Mouse (Mus musculus): ENCODE results near the gene Psmg1. TPM values are rescaled to one million over a fixed set of nuclear protein-coding genes. Genes with fewer than 3 reads are reported as not detected.
A peak's percentile ranks its signal among the peaks of the same experiment; 100 is the strongest.

Gene Psmg1
- polyA plus RNA-seq, 1 experiment from 2014 or later = 75.8 TPM

- H3K27ac ChIP-seq (ENCODE audit: low read length) = no peak overlapping the region
- H3K4me3 ChIP-seq (ENCODE audit: low read length) = no peak overlapping the region
- no peaks in the 10 kb centered on the region for H3K27me3 ChIP-seq (ENCODE audit: control insufficient read depth, insufficient read depth, low read length)
- 97% methylated on average over 2 of the region's 2 CpGs for WGBS
- no peak overlapping the region for H3K4me2 ChIP-seq (ENCODE audit: low read depth, low read length)
- H3K36me3 ChIP-seq (ENCODE audit: control insufficient read depth, insufficient read depth) = no peaks in the 10 kb centered on the region
- no peak for ATAC-seq (replicated peaks; ENCODE audit: extremely low read depth, insufficient read depth, low FRiP score)
- H3K9ac ChIP-seq (ENCODE audit: low read length) = no peak overlapping the region
- H3K4me1 ChIP-seq (ENCODE audit: control insufficient read depth, insufficient read depth, low read length) = no peaks in the 10 kb centered on the region
- no peaks in the 10 kb centered on the region for H3K9me3 ChIP-seq (replicated peaks; ENCODE audit: control insufficient read depth, low read length)
Observed at GRCm38 (mm10) chr16:95951471-95951870, 39.3 kb downstream of the Psmg1 start.

- Histone ChIP-seq H3K9me3 (replicated peaks; ENCODE audit: control insufficient read depth, low read length) (no peaks in the 10 kb centered on the region), H3K9ac (ENCODE audit: low read length) (peak overlapping the region; percentile 46), H3K27me3 (ENCODE audit: control insufficient read depth, insufficient read depth, low read length) (no peaks in the 10 kb centered on the region), H3K4me3 (ENCODE audit: low read length) (0 out of 2 replicates have a peak overlapping the region, but pooled peaks have one; percentile 14), H3K4me2 (ENCODE audit: low read depth, low read length) (peak overlapping the region; percentile 46), H3K27ac (ENCODE audit: low read length) (no peak overlapping the region; the same call in 1 of the 2 replicates), H3K4me1 (ENCODE audit: control insufficient read depth, insufficient read depth, low read length) (peaks cover 3% of the 10 kb centered on the region), H3K36me3 (ENCODE audit: control insufficient read depth, insufficient read depth) (no peaks in the 10 kb centered on the region)
- ATAC-seq (replicated peaks; ENCODE audit: extremely low read depth, insufficient read depth, low FRiP score) = peak; percentile 69
- WGBS = 23% methylated on average over 20 of the region's 20 CpGs
Observed at GRCm38 (mm10) chr16:95945389-95946311, 45.1 kb downstream of the Psmg1 start.

DNA sequence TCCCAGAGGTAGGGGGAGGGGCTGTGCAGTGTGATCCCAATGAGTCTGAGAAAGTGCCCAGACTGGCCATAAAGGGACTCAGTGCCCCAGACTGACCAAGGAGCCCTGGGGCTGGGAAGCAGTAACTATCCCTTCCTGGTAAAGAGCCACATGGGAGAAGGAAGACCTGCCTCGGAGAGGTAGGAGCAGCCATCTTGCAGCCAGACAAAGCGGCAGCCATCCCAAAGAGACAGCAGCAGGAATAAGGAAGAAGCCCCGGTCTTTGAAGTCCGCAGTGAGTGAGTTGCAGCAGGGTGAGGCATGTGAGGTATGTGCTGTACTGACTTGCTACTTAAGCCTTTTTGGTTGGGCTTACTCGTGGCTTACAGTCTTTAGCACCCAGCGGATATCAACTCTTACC, 47.6 kb downstream of the Psmg1 start:
- Histone ChIP-seq H3K27ac (ENCODE audit: low read length) (no peak overlapping the region), H3K4me3 (ENCODE audit: low read length) (no peak overlapping the region), H3K27me3 (ENCODE audit: control insufficient read depth, insufficient read depth, low read length) (no peaks in the 10 kb centered on the region), H3K4me2 (ENCODE audit: low read depth, low read length) (no peak overlapping the region), H3K4me1 (ENCODE audit: control insufficient read depth, insufficient read depth, low read length) (peaks cover 3% of the 10 kb centered on the region), H3K9me3 (replicated peaks; ENCODE audit: control insufficient read depth, low read length) (peaks cover 2% of the 10 kb centered on the region), H3K36me3 (ENCODE audit: control insufficient read depth, insufficient read depth) (no peaks in the 10 kb centered on the region), H3K9ac (ENCODE audit: low read length) (no peak overlapping the region)
- WGBS = 63% methylated on average over 6 of the region's 6 CpGs
- ATAC-seq (replicated peaks; ENCODE audit: extremely low read depth, insufficient read depth, low FRiP score) = no peak

- peaks cover 3% of the 10 kb centered on the region for H3K4me1 ChIP-seq (ENCODE audit: control insufficient read depth, insufficient read depth, low read length)
- peaks cover 14% of the 10 kb centered on the region for H3K9me3 ChIP-seq (replicated peaks; ENCODE audit: control insufficient read depth, low read length)
- H3K4me2 ChIP-seq (ENCODE audit: low read depth, low read length) = no peak overlapping the region
- no peaks in the 10 kb centered on the region for H3K36me3 ChIP-seq (ENCODE audit: control insufficient read depth, insufficient read depth)
- no peaks in the 10 kb centered on the region for H3K27me3 ChIP-seq (ENCODE audit: control insufficient read depth, insufficient read depth, low read length)
- no peak overlapping the region for H3K27ac ChIP-seq (ENCODE audit: low read length)
- ATAC-seq (replicated peaks; ENCODE audit: extremely low read depth, insufficient read depth, low FRiP score) = no peak
- 81% methylated on average over 5 of the region's 5 CpGs for WGBS
- no peak overlapping the region for H3K4me3 ChIP-seq (ENCODE audit: low read length)
- H3K9ac ChIP-seq (ENCODE audit: low read length) = no peak overlapping the region
Observed at GRCm38 (mm10) chr16:95941575-95941974, 49.2 kb downstream of the Psmg1 start.

GRCm38 (mm10) chr16:95935495-95935961, 55.2 kb downstream of the Psmg1 start:
- H3K27me3 ChIP-seq (ENCODE audit: control insufficient read depth, insufficient read depth, low read length) = no peaks in the 10 kb centered on the region
- H3K9ac ChIP-seq (ENCODE audit: low read length) = no peak overlapping the region
- no peak overlapping the region for H3K4me3 ChIP-seq (ENCODE audit: low read length)
- H3K27ac ChIP-seq (ENCODE audit: low read length) = no peak overlapping the region
- H3K4me2 ChIP-seq (ENCODE audit: low read depth, low read length) = no peak overlapping the region
- peaks cover 4% of the 10 kb centered on the region for H3K4me1 ChIP-seq (ENCODE audit: control insufficient read depth, insufficient read depth, low read length)
- H3K9me3 ChIP-seq (replicated peaks; ENCODE audit: control insufficient read depth, low read length) = peaks cover 14% of the 10 kb centered on the region
- 42% methylated on average over 6 of the region's 6 CpGs for WGBS
- peak; percentile 41; the same call in 1 of the 2 replicates for ATAC-seq (replicated peaks; ENCODE audit: extremely low read depth, insufficient read depth, low FRiP score)
- no peaks in the 10 kb centered on the region for H3K36me3 ChIP-seq (ENCODE audit: control insufficient read depth, insufficient read depth)

GRCm38 (mm10) chr16:95932860-95933259, 57.9 kb downstream of the Psmg1 start:
- H3K27me3 ChIP-seq (ENCODE audit: control insufficient read depth, insufficient read depth, low read length) = no peaks in the 10 kb centered on the region
- H3K9me3 ChIP-seq (replicated peaks; ENCODE audit: control insufficient read depth, low read length) = peaks cover 8% of the 10 kb centered on the region
- H3K4me1 ChIP-seq (ENCODE audit: control insufficient read depth, insufficient read depth, low read length) = peaks cover 4% of the 10 kb centered on the region
- WGBS = 67% methylated on average over 6 of the region's 6 CpGs
- no peak for ATAC-seq (replicated peaks; ENCODE audit: extremely low read depth, insufficient read depth, low FRiP score)
- no peaks in the 10 kb centered on the region for H3K36me3 ChIP-seq (ENCODE audit: control insufficient read depth, insufficient read depth)
- H3K4me2 ChIP-seq (ENCODE audit: low read depth, low read length) = no peak overlapping the region
- H3K9ac ChIP-seq (ENCODE audit: low read length) = no peak overlapping the region
- no peak overlapping the region for H3K4me3 ChIP-seq (ENCODE audit: low read length)
- no peak overlapping the region for H3K27ac ChIP-seq (ENCODE audit: low read length)

DNA sequence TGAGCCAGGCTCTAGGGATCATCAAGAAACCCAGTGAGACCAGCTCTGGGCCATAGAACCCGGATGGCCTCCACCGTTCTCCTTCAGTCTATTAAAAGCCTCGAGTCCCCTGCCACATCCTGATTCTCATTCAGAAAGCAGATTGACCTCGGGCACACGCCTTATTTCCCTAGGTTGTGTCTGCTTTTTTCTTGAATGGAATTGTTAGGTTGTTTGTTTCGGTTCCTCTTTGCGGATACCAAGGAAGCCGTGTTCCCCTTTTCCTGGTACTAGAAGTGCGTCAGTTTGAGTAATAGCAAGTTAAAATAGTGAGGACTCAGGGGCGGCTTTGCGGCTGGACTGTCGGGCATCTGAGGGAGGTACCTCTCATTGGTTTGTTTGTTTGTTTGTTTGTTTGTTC, 59.3 kb downstream of the Psmg1 start:
- peaks cover 4% of the 10 kb centered on the region for H3K4me1 ChIP-seq (ENCODE audit: control insufficient read depth, insufficient read depth, low read length)
- no peak overlapping the region for H3K4me2 ChIP-seq (ENCODE audit: low read depth, low read length)
- no peaks in the 10 kb centered on the region for H3K9me3 ChIP-seq (replicated peaks; ENCODE audit: control insufficient read depth, low read length)
- no peak overlapping the region for H3K4me3 ChIP-seq (ENCODE audit: low read length)
- no peak overlapping the region for H3K27ac ChIP-seq (ENCODE audit: low read length)
- no peak overlapping the region for H3K9ac ChIP-seq (ENCODE audit: low read length)
- no peak for ATAC-seq (replicated peaks; ENCODE audit: extremely low read depth, insufficient read depth, low FRiP score)
- H3K36me3 ChIP-seq (ENCODE audit: control insufficient read depth, insufficient read depth) = no peaks in the 10 kb centered on the region
- 81% methylated on average over 12 of the region's 12 CpGs for WGBS
- H3K27me3 ChIP-seq (ENCODE audit: control insufficient read depth, insufficient read depth, low read length) = no peaks in the 10 kb centered on the region

Small RNA genes within 50 kb of the gene (microRNA-seq; reads per million reads assigned to microRNA genes)
- gene Gm27833 = not detected

Other genes with a start within 250 kb of the Psmg1 start
- gene Brwd1, start 91.6 kb upstream of the Psmg1 start, polyA plus RNA-seq (2015; fragmentation: Nextera tagmentation; extraction: Ambion mirVana) = 67.4 and 68.3 TPM in 2 replicates
- gene Hmgn1, start 136.8 kb upstream of the Psmg1 start, polyA plus RNA-seq (2015; fragmentation: Nextera tagmentation; extraction: Ambion mirVana) = 250 and 264 TPM in 2 replicates
- 52.4 and 53.3 TPM in 2 replicates for gene Wrb, start 154.4 kb upstream of the Psmg1 start, polyA plus RNA-seq (2015; fragmentation: Nextera tagmentation; extraction: Ambion mirVana)
- 1.2 TPM in 2 replicates for gene Lca5l, start 201.3 kb upstream of the Psmg1 start, polyA plus RNA-seq (2015; fragmentation: Nextera tagmentation; extraction: Ambion mirVana)
- gene Sh3bgr, start 209.5 kb upstream of the Psmg1 start, polyA plus RNA-seq (2015; fragmentation: Nextera tagmentation; extraction: Ambion mirVana) = 523 and 531 TPM in 2 replicates
- 0.39 and 0.70 TPM in 2 replicates for gene B3galt5, start 244.8 kb upstream of the Psmg1 start, polyA plus RNA-seq (2015; fragmentation: Nextera tagmentation; extraction: Ambion mirVana)

All from heart, embryonic 16.5 days (tissue).